In genomic region chr2:165275124-165275640, GRCm38 (mm10) we compare ENCODE assay signal across 10 mouse cellular contexts. TPM values are rescaled to one million over a fixed set of nuclear protein-coding genes. Genes with fewer than 3 reads are reported as not detected.
DNase-seq lines count a peak whose midpoint lies in the region; ATAC-seq and TF ChIP-seq lines count a peak whose summit lies in the region.
"Had no signal": no experiment of that assay in that cellular context is flagged by ENCODE, and none has a peak within 500 bp of the region (broad histone marks: within the 10 kb centered on the region; RNA-seq: fewer than 3 reads in every experiment).

No protein-coding gene starts in this region.

- H3K27ac ChIP-seq in hindbrain, embryonic 12.5 days, result peak overlapping the region; percentile 69
- peak overlapping the region; percentile 74 for H3K27ac ChIP-seq in midbrain, embryonic 15.5 days
- H3K27ac ChIP-seq in liver, postnatal 0 days (ENCODE audit: low read depth), result no peak overlapping the region
- H3K27ac ChIP-seq in liver, embryonic 12.5 days, result no peak overlapping the region

- 34% methylated on average over 8 of the region's 8 CpGs for WGBS in hindbrain, embryonic 12.5 days
- WGBS in midbrain, embryonic 15.5 days, result 19% methylated on average over 8 of the region's 8 CpGs
- WGBS in liver, postnatal 0 days (ENCODE audit: insufficient replicate concordance), result 57% methylated on average over 8 of the region's 8 CpGs
- WGBS in liver, embryonic 12.5 days (ENCODE audit: insufficient replicate concordance), result 65% methylated on average over 8 of the region's 8 CpGs

- H3K36me3 ChIP-seq in hindbrain, embryonic 12.5 days, result peaks cover 23% of the 10 kb centered on the region
- no peaks in the 10 kb centered on the region for H3K36me3 ChIP-seq in midbrain, embryonic 15.5 days (replicated peaks)
- peaks cover 14% of the 10 kb centered on the region for H3K36me3 ChIP-seq in liver, postnatal 0 days (replicated peaks; ENCODE audit: insufficient read depth, low read length)
- peaks cover 29% of the 10 kb centered on the region for H3K36me3 ChIP-seq in liver, embryonic 12.5 days

- peaks cover 5% of the 10 kb centered on the region; the same call in 1 of the 2 replicates for H3K27me3 ChIP-seq in hindbrain, embryonic 12.5 days
- H3K27me3 ChIP-seq in midbrain, embryonic 15.5 days (replicated peaks), result no peaks in the 10 kb centered on the region
- H3K27me3 ChIP-seq in liver, postnatal 0 days (ENCODE audit: insufficient read depth, low read length), result no peaks in the 10 kb centered on the region
- peaks cover 6% of the 10 kb centered on the region; the same call in 1 of the 2 replicates for H3K27me3 ChIP-seq in liver, embryonic 12.5 days (replicated peaks)

- no peak for TF ChIP-seq CTCF in liver, postnatal 0 days (IDR thresholded peaks at IDR 0.05; ENCODE audit: low read depth)

- H3K4me1 ChIP-seq in hindbrain, embryonic 12.5 days, result peaks cover 54% of the 10 kb centered on the region
- peaks cover 58% of the 10 kb centered on the region for H3K4me1 ChIP-seq in midbrain, embryonic 15.5 days
- H3K4me1 ChIP-seq in liver, postnatal 0 days (ENCODE audit: insufficient read depth), result no peaks in the 10 kb centered on the region
- H3K4me1 ChIP-seq in liver, embryonic 12.5 days, result no peaks in the 10 kb centered on the region

- ATAC-seq in hindbrain, embryonic 12.5 days (ENCODE audit: low FRiP score), result peak; percentile 54
- ATAC-seq in midbrain, embryonic 15.5 days (replicated peaks), result peak; percentile 73
- ATAC-seq in liver, postnatal 0 days, result no peak
- no peak; the same call in 1 of the 2 replicates for ATAC-seq in liver, embryonic 12.5 days

- H3K9ac ChIP-seq in hindbrain, embryonic 12.5 days, result no peak overlapping the region
- H3K9ac ChIP-seq in midbrain, embryonic 15.5 days, result no peak overlapping the region
- H3K9ac ChIP-seq in liver, postnatal 0 days (replicated peaks), result no peak overlapping the region
- no peak overlapping the region for H3K9ac ChIP-seq in liver, embryonic 12.5 days

- no peak overlapping the region for H3K4me3 ChIP-seq in hindbrain, embryonic 12.5 days
- no peak overlapping the region for H3K4me3 ChIP-seq in midbrain, embryonic 15.5 days
- no peak overlapping the region for H3K4me3 ChIP-seq in liver, postnatal 0 days (ENCODE audit: low read depth, low read length)
- no peak overlapping the region for H3K4me3 ChIP-seq in liver, embryonic 12.5 days

- H3K4me2 ChIP-seq in hindbrain, embryonic 12.5 days (replicated peaks), result 0 out of 2 replicates have a peak overlapping the region, but pooled peaks have one; percentile 11
- H3K4me2 ChIP-seq in midbrain, embryonic 15.5 days, result no peak overlapping the region
- no peak overlapping the region for H3K4me2 ChIP-seq in liver, postnatal 0 days (ENCODE audit: low read depth, low read length)
- H3K4me2 ChIP-seq in liver, embryonic 12.5 days, result no peak overlapping the region

- H3K9me3 ChIP-seq in hindbrain, embryonic 12.5 days (replicated peaks), result no peaks in the 10 kb centered on the region
- H3K9me3 ChIP-seq in midbrain, embryonic 15.5 days, result no peaks in the 10 kb centered on the region
- H3K9me3 ChIP-seq in liver, postnatal 0 days (ENCODE audit: low read length), result no peaks in the 10 kb centered on the region
- H3K9me3 ChIP-seq in liver, embryonic 12.5 days (replicated peaks), result no peaks in the 10 kb centered on the region

- DNase-seq in cerebellum, adult 9-11 months, result peak; percentile 71
- DNase-seq in cerebellum, adult 8-10 months, result no peak
- DNase-seq in embryo, embryonic 10.5 days (ENCODE audit: low spot score), result peak; percentile 22
- no peak for DNase-seq in liver, postnatal 0 days
- DNase-seq in adrenal gland, adult 18-20 months (ENCODE audit: low spot score in 2 of 2), result no peak

- TF ChIP-seq EP300 in liver, postnatal 0 days (IDR thresholded peaks at IDR 0.05; ENCODE audit: low read depth), result no peak

RNA-seq across cellular contexts. Expression of gene Slc35c2, which starts 12.5 kb away (rescaled TPM):
- polyA plus RNA-seq in hindbrain, embryonic 12.5 days (2016; fragmentation: Nextera tagmentation; extraction: Ambion mirVana), result 57.1 and 57.9 TPM in 2 replicates
- 72.8 and 74.1 TPM in 2 replicates for polyA plus RNA-seq in midbrain, embryonic 15.5 days (2015; fragmentation: Nextera tagmentation; extraction: Ambion mirVana)
- polyA plus RNA-seq in liver, postnatal 0 days (2015; fragmentation: Nextera tagmentation; extraction: Ambion mirVana), result 29.3 and 30.5 TPM in 2 replicates
- total RNA-seq in adrenal gland, adult 18-20 months (2021), result 10 to 100 TPM; 30.7 to 50.1 TPM
- 41.6 and 46.2 TPM in 2 replicates for polyA plus RNA-seq in liver, embryonic 12.5 days (2016; fragmentation: Nextera tagmentation; extraction: Ambion mirVana)

RNA-seq across cellular contexts. Expression of gene Cdh22, which starts 40.5 kb away (rescaled TPM):
- 12.3 and 13.5 TPM in 2 replicates for polyA plus RNA-seq in hindbrain, embryonic 12.5 days (2016; fragmentation: Nextera tagmentation; extraction: Ambion mirVana)
- 20.8 and 21.2 TPM in 2 replicates for polyA plus RNA-seq in midbrain, embryonic 15.5 days (2015; fragmentation: Nextera tagmentation; extraction: Ambion mirVana)
- polyA plus RNA-seq in liver, postnatal 0 days (2015; fragmentation: Nextera tagmentation; extraction: Ambion mirVana), result not detected in 2 replicates
- total RNA-seq in adrenal gland, adult 18-20 months (2021), result 1 to 10 TPM; 1.4 to 1.7 TPM
- 0.04 and 0.07 TPM in 2 replicates for polyA plus RNA-seq in liver, embryonic 12.5 days (2016; fragmentation: Nextera tagmentation; extraction: Ambion mirVana)
- total RNA-seq: common myeloid progenitor, adult 5-6 weeks; liver, adult 2 months had no signal
- polyA plus RNA-seq: liver, adult 2 months had no signal

RNA-seq across cellular contexts. Expression of gene Elmo2, which starts 51.1 kb away (rescaled TPM):
- 88.8 TPM in 2 replicates for polyA plus RNA-seq in hindbrain, embryonic 12.5 days (2016; fragmentation: Nextera tagmentation; extraction: Ambion mirVana)
- polyA plus RNA-seq in midbrain, embryonic 15.5 days (2015; fragmentation: Nextera tagmentation; extraction: Ambion mirVana), result 111 and 115 TPM in 2 replicates
- polyA plus RNA-seq in liver, postnatal 0 days (2015; fragmentation: Nextera tagmentation; extraction: Ambion mirVana), result 11.0 and 12.3 TPM in 2 replicates
- total RNA-seq in adrenal gland, adult 18-20 months (2021), result 10 to 100 TPM; 21.6 to 24.5 TPM
- polyA plus RNA-seq in liver, embryonic 12.5 days (2016; fragmentation: Nextera tagmentation; extraction: Ambion mirVana), result 20.5 and 21.7 TPM in 2 replicates

Comparison
In these comparisons a context has a peak if more than half of its experiments do, and no peak if none do; other contexts are left out.
1. DNase-seq: peak in cerebellum, adult 9-11 months (single experiment) and embryo, embryonic 10.5 days (single experiment); none in cerebellum, adult 8-10 months (single experiment), liver, postnatal 0 days (single experiment) and adrenal gland, adult 18-20 months (0 of 2).
2. ATAC-seq: peak in hindbrain, embryonic 12.5 days (single experiment) and midbrain, embryonic 15.5 days (single experiment); none in liver, postnatal 0 days (single experiment) and liver, embryonic 12.5 days (single experiment).
3. H3K27ac ChIP-seq: peak in hindbrain, embryonic 12.5 days (single experiment) and midbrain, embryonic 15.5 days (single experiment); none in liver, postnatal 0 days (single experiment) and liver, embryonic 12.5 days (single experiment).
4. RNA of gene Cdh22, which starts 40.5 kb away (polyA plus RNA-seq): 20.8 to 21.2 TPM in midbrain, embryonic 15.5 days and 12.3 to 13.5 TPM in hindbrain, embryonic 12.5 days; 0.04 to 0.07 TPM in liver, embryonic 12.5 days and not detected in liver, postnatal 0 days; every median in the first group is over 10 times any median in the second.